Mouse (Mus musculus) lung, adult 2 months (tissue): ENCODE results near the gene Gm27021.

Experiments used
- CTCF ChIP-seq: fragments of 200-500 bp; IDR thresholded peaks from 2 replicates; pipeline ENCODE4 v1.5.1; 2011; ENCODE audit warnings: mild to moderate bottlenecking, low read length, control low read depth; ENCODE audit not compliant: insufficient read depth
- POLR2A ChIP-seq: fragments of 200-500 bp; IDR thresholded peaks from 2 replicates; pipeline ENCODE4 v1.6.1; 2011; ENCODE audit warnings: low read depth, mild to moderate bottlenecking, control low read depth, low read length, borderline replicate concordance; ENCODE audit errors: extremely low read depth

DNA sequence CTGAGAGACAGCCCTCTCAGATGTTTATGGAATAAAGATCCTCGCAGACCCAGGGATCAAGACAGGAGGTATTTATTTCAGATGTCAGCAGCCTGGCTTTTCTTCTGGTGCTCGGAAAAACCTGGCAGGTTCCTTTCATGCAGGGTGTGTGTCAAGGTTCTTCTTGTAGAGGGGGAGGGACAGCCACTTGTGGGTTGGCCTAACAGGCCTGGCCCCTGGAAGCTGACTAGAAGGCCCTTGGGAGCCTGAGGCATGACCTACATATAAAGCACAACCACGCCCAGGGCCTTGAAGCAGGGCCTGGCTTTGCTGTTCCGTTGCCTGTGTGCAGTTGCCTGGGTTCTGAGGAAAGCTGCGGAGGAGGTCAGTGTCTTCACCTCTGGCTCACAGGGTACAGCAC is 17.2 kb upstream of the Gm27021 start:
- no peak; the same call in 1 of the 2 replicates for TF ChIP-seq POLR2A
- TF ChIP-seq CTCF, result no peak
